Mouse (Mus musculus): Measurements from ENCODE around the gene Mlana. TPM values are rescaled to one million over a fixed set of nuclear protein-coding genes. Genes with fewer than 3 reads are reported as not detected.

Gene Mlana
- total and polyA plus RNA-seq, 3 experiments = not detected

GRCm38 (mm10) chr19:29656620-29657019, 41.0 kb upstream of the Mlana start:
- H3K4me3 ChIP-seq (ENCODE audit: low read depth, low read length) = no peak overlapping the region
- H3K9me3 ChIP-seq (replicated peaks) = no peaks in the 10 kb centered on the region
- no peaks in the 10 kb centered on the region for H3K4me1 ChIP-seq (ENCODE audit: insufficient read depth, low read depth, low read length)
- no peak for DNase-seq (ENCODE audit: low spot score)
- ATAC-seq (ENCODE audit: extremely low read depth, insufficient number of reproducible peaks, low FRiP score, poor library complexity, severe bottlenecking) = no peak
- TF ChIP-seq POLR2AphosphoS5 (IDR thresholded peaks at IDR 0.05; ENCODE audit: insufficient replicate concordance, low read depth, low read length) = no peak
- TF ChIP-seq TAL1 (conservative IDR thresholded peaks at IDR 0.05; ENCODE audit: low read depth, low read length) = no peak
- no peak for TF ChIP-seq CTCF (IDR thresholded peaks at IDR 0.05; ENCODE audit: low read depth, low read length)
- TF ChIP-seq GATA2 (IDR thresholded peaks at IDR 0.05; ENCODE audit: borderline replicate concordance, low read depth, low read length) = no peak
- no peak for TF ChIP-seq GATA1 (IDR thresholded peaks at IDR 0.05; ENCODE audit: borderline replicate concordance, low read length)
- H3K36me3 ChIP-seq (replicated peaks) = no peaks in the 10 kb centered on the region
- peaks cover 56% of the 10 kb centered on the region for H3K27me3 ChIP-seq (ENCODE audit: insufficient read depth, low read length)

- ATAC-seq (ENCODE audit: extremely low read depth, insufficient number of reproducible peaks, low FRiP score, poor library complexity, severe bottlenecking) = no peak
- no peaks in the 10 kb centered on the region for H3K4me1 ChIP-seq (ENCODE audit: insufficient read depth, low read depth, low read length)
- DNase-seq (ENCODE audit: low spot score) = no peak
- H3K36me3 ChIP-seq (replicated peaks) = no peaks in the 10 kb centered on the region
- no peak overlapping the region for H3K4me3 ChIP-seq (ENCODE audit: low read depth, low read length)
- H3K27me3 ChIP-seq (ENCODE audit: insufficient read depth, low read length) = peaks cover 58% of the 10 kb centered on the region
- H3K9me3 ChIP-seq (replicated peaks) = no peaks in the 10 kb centered on the region
- TF ChIP-seq TAL1 (conservative IDR thresholded peaks at IDR 0.05; ENCODE audit: low read depth, low read length) (no peak), POLR2AphosphoS5 (IDR thresholded peaks at IDR 0.05; ENCODE audit: insufficient replicate concordance, low read depth, low read length) (no peak), GATA2 (IDR thresholded peaks at IDR 0.05; ENCODE audit: borderline replicate concordance, low read depth, low read length) (no peak)
These were observed 40.6 kb upstream of the Mlana start for GRCm38 (mm10) chr19:29657033-29657432.

DNA sequence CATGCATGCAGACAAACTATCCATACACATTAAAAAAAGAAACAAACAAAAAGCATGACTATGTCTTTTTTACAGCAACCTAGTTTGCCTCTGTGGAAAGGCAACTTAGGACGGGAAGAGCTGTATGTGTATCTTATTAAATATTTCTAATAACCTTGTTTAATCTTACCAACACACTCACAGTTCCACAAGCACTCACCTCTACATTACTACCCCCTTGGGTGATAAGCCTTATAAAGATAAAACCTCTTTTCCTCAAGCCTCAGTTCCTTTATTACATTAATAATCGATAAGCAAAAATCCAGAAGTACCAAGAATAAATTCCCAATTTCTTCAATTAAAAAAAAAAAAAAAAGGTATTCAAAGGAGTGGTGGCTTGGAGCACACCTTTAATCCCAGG, 40.1 kb upstream of the Mlana start:
- TF ChIP-seq CTCF (IDR thresholded peaks at IDR 0.05; ENCODE audit: low read depth, low read length) (no peak), GATA2 (IDR thresholded peaks at IDR 0.05; ENCODE audit: borderline replicate concordance, low read depth, low read length) (no peak), GATA1 (IDR thresholded peaks at IDR 0.05; ENCODE audit: borderline replicate concordance, low read length) (no peak), TAL1 (conservative IDR thresholded peaks at IDR 0.05; ENCODE audit: low read depth, low read length) (no peak), POLR2AphosphoS5 (IDR thresholded peaks at IDR 0.05; ENCODE audit: insufficient replicate concordance, low read depth, low read length) (no peak)
- no peaks in the 10 kb centered on the region for H3K4me1 ChIP-seq (ENCODE audit: insufficient read depth, low read depth, low read length)
- no peaks in the 10 kb centered on the region for H3K9me3 ChIP-seq (replicated peaks)
- peaks cover 60% of the 10 kb centered on the region for H3K27me3 ChIP-seq (ENCODE audit: insufficient read depth, low read length)
- DNase-seq (ENCODE audit: low spot score) = no peak
- no peaks in the 10 kb centered on the region for H3K36me3 ChIP-seq (replicated peaks)
- ATAC-seq (ENCODE audit: extremely low read depth, insufficient number of reproducible peaks, low FRiP score, poor library complexity, severe bottlenecking) = no peak
- no peak overlapping the region for H3K4me3 ChIP-seq (ENCODE audit: low read depth, low read length)

- H3K36me3 ChIP-seq (replicated peaks) = no peaks in the 10 kb centered on the region
- no peaks in the 10 kb centered on the region for H3K9me3 ChIP-seq (replicated peaks)
- H3K27me3 ChIP-seq (ENCODE audit: insufficient read depth, low read length) = peaks cover 58% of the 10 kb centered on the region
- DNase-seq (ENCODE audit: low spot score) (no peak), ATAC-seq (ENCODE audit: extremely low read depth, insufficient number of reproducible peaks, low FRiP score, poor library complexity, severe bottlenecking) (no peak)
- no peak overlapping the region for H3K4me3 ChIP-seq (ENCODE audit: low read depth, low read length)
- H3K4me1 ChIP-seq (ENCODE audit: insufficient read depth, low read depth, low read length) = no peaks in the 10 kb centered on the region
- no peak for TF ChIP-seq TAL1 (conservative IDR thresholded peaks at IDR 0.05; ENCODE audit: low read depth, low read length)
- TF ChIP-seq GATA2 (IDR thresholded peaks at IDR 0.05; ENCODE audit: borderline replicate concordance, low read depth, low read length) = no peak
- no peak for TF ChIP-seq CTCF (IDR thresholded peaks at IDR 0.05; ENCODE audit: low read depth, low read length)
- no peak for TF ChIP-seq GATA1 (IDR thresholded peaks at IDR 0.05; ENCODE audit: borderline replicate concordance, low read length)
- no peak for TF ChIP-seq POLR2AphosphoS5 (IDR thresholded peaks at IDR 0.05; ENCODE audit: insufficient replicate concordance, low read depth, low read length)
These were observed 38.8 kb upstream of the Mlana start for GRCm38 (mm10) chr19:29658836-29659235.

DNA sequence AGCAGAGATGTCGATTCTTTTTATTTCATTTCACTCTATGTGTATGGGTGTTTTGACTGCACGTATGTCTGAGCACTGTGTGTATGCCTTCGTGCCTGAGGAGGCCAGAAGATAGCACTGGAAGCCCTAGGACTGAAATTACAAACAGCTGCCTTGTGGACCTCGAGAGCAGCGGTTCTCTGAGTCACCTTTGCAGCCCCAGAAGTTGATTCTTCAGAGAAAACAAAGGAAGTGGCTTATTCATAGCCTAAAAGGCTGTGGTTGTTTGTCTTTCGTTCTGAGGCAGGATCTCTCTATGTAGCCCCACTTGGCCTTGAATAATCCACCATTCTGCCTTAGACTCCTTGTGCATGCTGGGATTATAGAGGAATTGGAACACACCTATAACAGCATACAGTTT, 37.9 kb upstream of the Mlana start:
- Histone ChIP-seq H3K9me3 (replicated peaks) (no peaks in the 10 kb centered on the region), H3K4me1 (ENCODE audit: insufficient read depth, low read depth, low read length) (no peaks in the 10 kb centered on the region), H3K27me3 (ENCODE audit: insufficient read depth, low read length) (peaks cover 58% of the 10 kb centered on the region), H3K36me3 (replicated peaks) (no peaks in the 10 kb centered on the region), H3K4me3 (ENCODE audit: low read depth, low read length) (no peak overlapping the region)
- DNase-seq (ENCODE audit: low spot score) (no peak), ATAC-seq (ENCODE audit: extremely low read depth, insufficient number of reproducible peaks, low FRiP score, poor library complexity, severe bottlenecking) (no peak)
- TF ChIP-seq GATA1 (IDR thresholded peaks at IDR 0.05; ENCODE audit: borderline replicate concordance, low read length) (no peak), GATA2 (IDR thresholded peaks at IDR 0.05; ENCODE audit: borderline replicate concordance, low read depth, low read length) (no peak), CTCF (IDR thresholded peaks at IDR 0.05; ENCODE audit: low read depth, low read length) (no peak), POLR2AphosphoS5 (IDR thresholded peaks at IDR 0.05; ENCODE audit: insufficient replicate concordance, low read depth, low read length) (no peak), TAL1 (conservative IDR thresholded peaks at IDR 0.05; ENCODE audit: low read depth, low read length) (no peak)

DNA sequence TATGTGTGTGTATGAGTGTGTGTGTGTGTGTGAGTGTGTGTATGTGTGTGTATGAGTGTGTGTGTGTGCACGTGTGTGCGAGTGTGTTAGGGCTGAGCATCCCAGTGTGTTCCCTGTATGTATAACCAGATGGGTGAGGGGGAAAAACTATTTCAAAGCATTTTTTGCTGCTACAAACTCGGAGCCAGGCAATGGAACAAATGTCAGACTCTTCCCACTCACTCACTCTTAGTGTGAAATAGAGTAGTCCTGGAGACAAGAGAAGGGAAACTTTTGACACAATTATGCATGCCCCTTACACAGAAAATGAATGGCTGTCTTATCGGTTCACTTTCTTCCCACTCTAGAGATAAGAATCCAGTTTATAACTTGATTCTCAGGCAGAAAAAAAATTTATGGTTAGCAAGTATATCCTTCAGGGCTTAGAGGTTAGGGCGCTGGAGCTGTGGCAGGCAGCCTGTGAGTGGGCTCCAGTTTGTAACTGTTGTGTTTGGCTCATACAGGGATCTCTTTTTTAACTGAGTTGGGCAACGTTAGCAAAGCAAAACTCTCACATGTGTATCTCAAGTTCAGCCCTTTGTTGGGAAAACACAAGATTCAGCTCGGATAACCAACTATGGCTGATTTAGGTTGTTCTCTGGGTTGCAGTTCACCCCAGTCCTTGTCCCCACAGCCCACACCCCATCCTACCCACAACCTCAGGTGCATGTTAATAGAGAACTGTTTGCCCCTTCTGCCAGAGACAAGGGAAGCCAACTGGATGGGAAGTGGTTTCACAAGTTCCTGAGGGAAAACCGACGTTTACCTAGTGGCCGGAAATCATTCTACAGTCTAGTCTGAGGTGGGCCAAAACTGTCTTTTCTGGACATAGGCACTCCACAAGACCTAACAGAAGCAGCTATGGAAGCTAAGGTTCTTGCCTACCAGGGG, 36.5 kb upstream of the Mlana start:
- no peak for ATAC-seq (ENCODE audit: extremely low read depth, insufficient number of reproducible peaks, low FRiP score, poor library complexity, severe bottlenecking)
- peaks cover 2% of the 10 kb centered on the region; the same call in 1 of the 2 replicates for H3K4me1 ChIP-seq (ENCODE audit: insufficient read depth, low read depth, low read length)
- no peaks in the 10 kb centered on the region for H3K36me3 ChIP-seq (replicated peaks)
- DNase-seq (ENCODE audit: low spot score) = no peak
- no peak overlapping the region for H3K4me3 ChIP-seq (ENCODE audit: low read depth, low read length)
- TF ChIP-seq CTCF (IDR thresholded peaks at IDR 0.05; ENCODE audit: low read depth, low read length) (no peak), GATA2 (IDR thresholded peaks at IDR 0.05; ENCODE audit: borderline replicate concordance, low read depth, low read length) (no peak), POLR2AphosphoS5 (IDR thresholded peaks at IDR 0.05; ENCODE audit: insufficient replicate concordance, low read depth, low read length) (no peak), GATA1 (IDR thresholded peaks at IDR 0.05; ENCODE audit: borderline replicate concordance, low read length) (no peak), TAL1 (conservative IDR thresholded peaks at IDR 0.05; ENCODE audit: low read depth, low read length) (no peak)
- peaks cover 51% of the 10 kb centered on the region for H3K27me3 ChIP-seq (ENCODE audit: insufficient read depth, low read length)
- H3K9me3 ChIP-seq (replicated peaks) = no peaks in the 10 kb centered on the region
